Mouse (Mus musculus): ENCODE data around the gene Mgme1. TPM values are rescaled to one million over a fixed set of nuclear protein-coding genes. Genes with fewer than 3 reads are reported as not detected.

Gene Mgme1
- polyA plus RNA-seq (2015; fragmentation: Nextera tagmentation; extraction: Ambion mirVana), result 17.5 and 19.2 TPM in 2 replicates

DNA sequence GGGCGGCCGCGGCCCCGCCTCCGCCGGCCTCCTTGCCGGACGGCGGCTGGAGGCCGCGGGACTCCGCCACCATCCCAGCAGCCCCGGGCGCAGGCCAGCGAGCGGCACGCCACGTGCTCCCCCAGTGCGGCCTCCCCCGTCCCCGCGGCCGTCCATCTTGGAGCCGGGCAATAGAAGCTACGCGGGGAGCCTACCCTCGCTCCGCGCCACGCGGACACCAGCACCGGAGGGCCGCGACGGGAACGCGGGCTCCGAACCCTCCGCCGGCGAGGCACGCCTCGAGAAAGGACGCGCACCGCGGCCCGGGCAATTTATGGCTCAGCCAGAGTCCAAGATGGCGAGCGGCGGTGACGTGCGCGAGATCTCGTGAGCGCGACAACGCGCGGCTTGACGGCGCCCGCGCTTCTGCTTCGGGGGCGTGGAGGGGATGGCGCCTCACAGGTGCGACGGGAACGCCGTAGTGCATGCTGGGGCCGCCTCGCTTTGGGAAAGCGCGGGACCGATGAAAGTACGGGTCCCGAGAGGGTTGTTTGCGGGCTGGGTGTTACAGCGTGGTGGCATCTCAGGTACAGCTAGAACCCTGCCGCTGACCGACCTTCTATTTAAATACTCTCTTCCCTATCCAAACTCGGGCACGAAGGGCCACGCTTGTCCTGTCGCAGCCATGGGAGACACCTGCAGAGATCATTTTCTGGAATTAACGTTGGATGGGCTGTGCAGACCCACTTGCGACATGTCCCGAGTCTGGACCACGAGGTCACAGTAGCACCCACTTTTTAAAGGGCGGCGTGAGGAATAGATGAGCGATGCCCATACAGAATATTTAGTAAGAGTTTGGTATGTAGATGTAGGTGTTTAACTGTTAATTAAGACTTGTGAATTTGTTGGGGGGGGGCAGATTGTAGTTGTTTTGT lies at the start of gene Mgme1, which contains the start of gene Snx5:
Gene Mgme1 (plus strand): TSS at position 157 of the 914 bp plus-strand sequence.
Gene Snx5 (minus strand): TSS at position 400 of the 914 bp plus-strand sequence.
- Histone ChIP-seq H3K4me1 (peaks cover 34% of the 10 kb centered on the region), H3K27ac (peak within 1 kb of the TSS; percentile 96), H3K4me2 (peak within 1 kb of the TSS; percentile 81), H3K9ac (peak within 1 kb of the TSS; percentile 98), H3K27me3 (no peaks in the 10 kb centered on the region), H3K36me3 (0 out of 2 replicates have a peak, but pooled peaks cover 4% of the 10 kb centered on the region), H3K9me3 (no peaks in the 10 kb centered on the region), H3K4me3 (peak within 1 kb of the TSS; percentile 86)
- ATAC-seq (ENCODE audit: insufficient number of reproducible peaks, insufficient read depth, low FRiP score, low TSS enrichment, low read depth), result peak; percentile 97
- WGBS, result under 1% methylated on average over 93 of the region's 93 CpGs

DNA sequence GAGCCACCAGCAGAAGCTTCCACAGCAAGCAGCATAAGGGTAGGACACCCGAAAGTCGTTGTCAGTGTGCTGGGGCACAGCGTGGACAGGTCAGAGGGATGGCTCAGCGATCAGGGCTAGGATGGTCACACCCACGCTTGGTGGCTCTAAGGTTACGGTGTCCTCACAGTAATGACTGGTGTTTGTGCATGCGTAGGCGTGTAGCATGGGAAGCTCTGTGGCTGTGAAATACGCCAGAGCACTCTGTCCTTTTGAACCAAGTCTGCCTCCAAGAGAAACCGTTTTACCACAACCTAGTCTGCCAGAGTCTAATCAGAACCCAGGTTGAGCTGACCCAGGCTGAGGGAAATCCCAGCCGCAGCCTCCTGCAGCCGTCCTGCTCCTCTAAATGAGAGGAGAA lies 46.1 kb upstream of the Mgme1 start:
- peaks cover 17% of the 10 kb centered on the region for H3K4me1 ChIP-seq
- H3K4me3 ChIP-seq, result peak overlapping the region; percentile 14; the same call in 1 of the 2 replicates
- peak overlapping the region; percentile 57 for H3K27ac ChIP-seq
- WGBS, result 38% methylated on average over 12 of the region's 12 CpGs
- peak overlapping the region; percentile 53 for H3K9ac ChIP-seq
- no peaks in the 10 kb centered on the region for H3K36me3 ChIP-seq
- ATAC-seq (ENCODE audit: insufficient number of reproducible peaks, insufficient read depth, low FRiP score, low TSS enrichment, low read depth), result no peak
- H3K27me3 ChIP-seq, result no peaks in the 10 kb centered on the region
- H3K9me3 ChIP-seq, result no peaks in the 10 kb centered on the region
- H3K4me2 ChIP-seq, result peak overlapping the region; percentile 50

DNA sequence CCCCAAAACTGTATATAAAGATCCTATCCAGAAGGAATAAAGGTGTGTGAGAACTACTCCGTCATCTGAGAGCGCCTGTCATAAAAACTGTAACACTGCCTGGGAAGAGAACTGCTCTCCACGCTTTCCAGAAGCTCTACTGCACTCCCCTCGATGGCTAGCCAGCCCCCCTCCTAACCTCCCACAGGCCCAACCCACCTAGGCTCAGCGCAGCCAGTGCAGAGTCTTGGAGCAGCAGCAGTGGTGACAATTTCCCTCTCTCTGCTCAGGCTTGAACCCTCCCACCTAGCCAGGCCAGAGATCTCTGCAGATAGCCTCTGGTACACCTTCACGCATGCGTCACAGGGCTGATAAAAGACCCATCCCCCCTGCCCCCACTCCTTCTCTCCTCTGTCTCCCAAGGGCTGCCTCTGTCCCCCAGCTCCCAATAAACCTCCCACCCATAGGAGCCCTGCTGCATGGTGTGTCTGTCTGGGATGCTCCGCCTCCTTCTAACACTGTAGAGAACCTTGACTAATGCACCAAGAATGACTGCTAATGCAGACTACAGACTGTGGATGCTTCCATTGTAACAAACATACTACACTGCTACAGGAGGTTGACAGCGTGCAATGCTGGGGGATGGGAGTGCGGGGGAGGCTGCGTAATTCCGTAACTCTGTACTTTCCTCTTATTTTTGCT lies 43.4 kb upstream of the Mgme1 start:
- Histone ChIP-seq H3K27ac (no peak overlapping the region), H3K4me3 (no peak overlapping the region), H3K36me3 (no peaks in the 10 kb centered on the region), H3K9me3 (no peaks in the 10 kb centered on the region), H3K4me2 (no peak overlapping the region), H3K27me3 (no peaks in the 10 kb centered on the region), H3K4me1 (peaks cover 25% of the 10 kb centered on the region), H3K9ac (no peak overlapping the region)
- 90% methylated on average over 12 of the region's 12 CpGs for WGBS
- ATAC-seq (ENCODE audit: insufficient number of reproducible peaks, insufficient read depth, low FRiP score, low TSS enrichment, low read depth), result no peak

DNA sequence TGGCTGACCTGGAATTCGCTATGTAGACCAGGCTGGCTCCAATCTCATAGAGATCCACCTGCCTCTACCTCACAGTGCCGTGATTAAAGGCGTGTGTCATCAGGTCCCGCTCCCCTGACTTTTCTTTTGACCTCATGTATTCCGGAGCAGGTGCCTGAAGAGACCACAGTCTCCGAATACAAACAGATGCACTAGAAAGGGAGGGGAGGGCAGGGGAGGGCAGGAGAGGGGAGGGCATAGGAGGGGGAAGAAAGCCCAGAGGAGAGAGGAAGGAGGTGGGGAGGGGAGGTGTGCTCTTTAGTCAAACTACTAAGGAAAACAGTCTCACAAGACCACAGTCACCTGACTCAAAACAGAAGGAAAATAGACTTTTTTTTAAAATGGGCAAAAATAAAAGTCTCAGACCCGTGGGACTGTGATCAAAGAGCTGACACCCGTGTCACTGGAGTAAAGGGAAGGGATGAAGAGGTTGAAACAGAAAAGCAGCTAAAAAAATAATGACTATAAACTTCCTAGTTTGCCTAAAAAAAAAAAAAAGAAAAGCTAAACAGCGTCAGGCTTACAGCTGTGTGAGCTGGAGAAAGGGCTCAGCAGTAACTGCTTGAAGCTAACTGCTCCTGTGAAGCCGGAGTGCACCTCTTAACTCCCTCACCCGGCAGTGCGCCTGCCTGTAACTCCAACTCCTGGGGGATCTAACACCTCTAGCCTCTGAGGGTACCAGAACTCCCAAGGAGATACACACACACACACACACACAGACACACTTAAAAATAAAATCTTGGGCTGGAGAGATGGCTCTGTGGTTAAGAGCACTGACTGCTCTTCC lies 41.7 kb upstream of the Mgme1 start:
- no peak overlapping the region for H3K9ac ChIP-seq
- H3K27me3 ChIP-seq, result no peaks in the 10 kb centered on the region
- ATAC-seq (ENCODE audit: insufficient number of reproducible peaks, insufficient read depth, low FRiP score, low TSS enrichment, low read depth), result no peak
- no peaks in the 10 kb centered on the region for H3K36me3 ChIP-seq
- 80% methylated on average over 12 of the region's 12 CpGs for WGBS
- H3K4me3 ChIP-seq, result no peak overlapping the region
- no peak overlapping the region for H3K27ac ChIP-seq
- H3K4me2 ChIP-seq, result no peak overlapping the region
- no peaks in the 10 kb centered on the region for H3K9me3 ChIP-seq
- H3K4me1 ChIP-seq, result peaks cover 25% of the 10 kb centered on the region

DNA sequence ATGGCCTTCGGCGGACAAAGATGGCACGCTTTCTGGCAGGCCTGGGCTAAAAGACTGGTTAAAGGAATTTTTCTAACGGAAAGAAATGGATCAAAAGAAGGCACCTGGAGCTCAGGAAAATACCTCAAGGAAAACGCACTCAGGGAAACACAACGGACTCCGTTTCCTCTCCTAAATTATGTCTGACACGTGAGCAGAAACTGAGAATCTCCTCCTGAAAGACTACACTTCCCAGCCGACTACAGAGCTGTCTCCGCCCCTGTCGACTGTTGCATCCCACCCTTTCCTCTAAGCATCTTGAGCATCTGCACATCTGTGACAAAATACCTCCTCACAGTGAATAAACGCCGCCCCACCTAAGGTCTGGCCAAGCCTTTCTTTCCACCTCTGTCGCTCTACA lies 40.8 kb upstream of the Mgme1 start:
- no peak overlapping the region for H3K4me3 ChIP-seq
- no peaks in the 10 kb centered on the region for H3K36me3 ChIP-seq
- ATAC-seq (ENCODE audit: insufficient number of reproducible peaks, insufficient read depth, low FRiP score, low TSS enrichment, low read depth), result no peak
- peaks cover 17% of the 10 kb centered on the region for H3K4me1 ChIP-seq
- 77% methylated on average over 14 of the region's 14 CpGs for WGBS
- H3K27ac ChIP-seq, result no peak overlapping the region
- no peaks in the 10 kb centered on the region for H3K9me3 ChIP-seq
- H3K27me3 ChIP-seq, result no peaks in the 10 kb centered on the region
- H3K9ac ChIP-seq, result no peak overlapping the region
- no peak overlapping the region for H3K4me2 ChIP-seq

GRCm38 (mm10) chr2:144230498-144230897 lies 40.0 kb upstream of the Mgme1 start:
- no peak for ATAC-seq (ENCODE audit: insufficient number of reproducible peaks, insufficient read depth, low FRiP score, low TSS enrichment, low read depth)
- Histone ChIP-seq H3K9me3 (no peaks in the 10 kb centered on the region), H3K27me3 (no peaks in the 10 kb centered on the region), H3K36me3 (no peaks in the 10 kb centered on the region), H3K4me2 (no peak overlapping the region), H3K4me3 (no peak overlapping the region), H3K9ac (no peak overlapping the region), H3K27ac (no peak overlapping the region), H3K4me1 (peaks cover 8% of the 10 kb centered on the region; the same call in 1 of the 2 replicates)
- WGBS, result 61% methylated on average over 7 of the region's 7 CpGs

GRCm38 (mm10) chr2:144231115-144231514 lies 39.3 kb upstream of the Mgme1 start:
- Histone ChIP-seq H3K27me3 (no peaks in the 10 kb centered on the region), H3K9me3 (no peaks in the 10 kb centered on the region), H3K36me3 (no peaks in the 10 kb centered on the region), H3K9ac (no peak overlapping the region), H3K4me1 (peaks cover 8% of the 10 kb centered on the region; the same call in 1 of the 2 replicates), H3K4me3 (no peak overlapping the region), H3K4me2 (no peak overlapping the region), H3K27ac (no peak overlapping the region)
- 72% methylated on average over 5 of the region's 5 CpGs for WGBS
- no peak for ATAC-seq (ENCODE audit: insufficient number of reproducible peaks, insufficient read depth, low FRiP score, low TSS enrichment, low read depth)

GRCm38 (mm10) chr2:144233534-144233933 lies 36.9 kb upstream of the Mgme1 start:
- 59% methylated on average over 3 of the region's 3 CpGs for WGBS
- ATAC-seq (ENCODE audit: insufficient number of reproducible peaks, insufficient read depth, low FRiP score, low TSS enrichment, low read depth), result no peak
- H3K36me3 ChIP-seq, result no peaks in the 10 kb centered on the region
- H3K27me3 ChIP-seq, result no peaks in the 10 kb centered on the region
- H3K9me3 ChIP-seq, result no peaks in the 10 kb centered on the region
- H3K27ac ChIP-seq, result no peak overlapping the region
- peaks cover 17% of the 10 kb centered on the region; the same call in 1 of the 2 replicates for H3K4me1 ChIP-seq
- H3K4me3 ChIP-seq, result no peak overlapping the region
- H3K9ac ChIP-seq, result no peak overlapping the region
- no peak overlapping the region for H3K4me2 ChIP-seq

DNA sequence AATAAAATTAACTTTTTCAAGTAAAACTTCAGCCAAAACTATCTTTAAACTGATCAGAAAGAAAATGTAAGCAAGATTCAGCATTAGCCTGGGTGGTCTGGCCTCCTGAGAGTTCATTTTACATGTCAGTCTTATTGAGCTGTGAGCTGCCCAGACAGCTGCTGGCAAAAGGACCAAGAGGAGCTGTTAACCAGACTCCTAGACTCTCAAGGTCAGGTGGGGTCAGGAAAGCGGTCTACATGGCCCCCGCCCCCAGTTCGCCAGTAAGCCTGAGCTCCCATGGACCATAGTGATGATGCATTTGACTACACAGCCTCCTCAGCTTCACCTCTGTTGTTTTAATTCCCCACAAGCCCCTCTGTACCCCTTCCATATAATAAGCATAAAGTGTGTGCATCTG lies 34.7 kb upstream of the Mgme1 start:
- no peak overlapping the region for H3K4me2 ChIP-seq
- no peak overlapping the region for H3K9ac ChIP-seq
- H3K4me1 ChIP-seq, result peaks cover 29% of the 10 kb centered on the region
- no peak overlapping the region for H3K4me3 ChIP-seq
- H3K9me3 ChIP-seq, result no peaks in the 10 kb centered on the region
- 38% methylated on average over 3 of the region's 3 CpGs for WGBS
- no peaks in the 10 kb centered on the region for H3K27me3 ChIP-seq
- no peak overlapping the region for H3K27ac ChIP-seq
- ATAC-seq (ENCODE audit: insufficient number of reproducible peaks, insufficient read depth, low FRiP score, low TSS enrichment, low read depth), result no peak
- no peaks in the 10 kb centered on the region for H3K36me3 ChIP-seq

- peaks cover 29% of the 10 kb centered on the region for H3K4me1 ChIP-seq
- H3K27me3 ChIP-seq, result no peaks in the 10 kb centered on the region
- H3K9me3 ChIP-seq, result no peaks in the 10 kb centered on the region
- H3K4me3 ChIP-seq, result no peak overlapping the region
- no peak overlapping the region for H3K27ac ChIP-seq
- 55% methylated on average over 9 of the region's 9 CpGs for WGBS
- no peak overlapping the region for H3K9ac ChIP-seq
- H3K4me2 ChIP-seq, result no peak overlapping the region
- no peaks in the 10 kb centered on the region for H3K36me3 ChIP-seq
- no peak for ATAC-seq (ENCODE audit: insufficient number of reproducible peaks, insufficient read depth, low FRiP score, low TSS enrichment, low read depth)
Measured at GRCm38 (mm10) chr2:144236791-144237584, 33.5 kb upstream of the Mgme1 start.

Data from embryonic facial prominence, embryonic 13.5 days (tissue).